Mouse (Mus musculus): ENCODE results near the gene Umod.

Umod gene

GRCm38 (mm10) chr7:119441938-119442337 lies 37.1 kb downstream of the Umod start:
- DNase-seq (ENCODE audit: low spot score in 2 of 2): no peak

- DNase-seq (ENCODE audit: low spot score in 2 of 2): peak; percentile 8 to 49
Observed at GRCm38 (mm10) chr7:119427180-119427616, 51.9 kb downstream of the Umod start.

- no peak for DNase-seq (ENCODE audit: low spot score in 2 of 2)
Observed at GRCm38 (mm10) chr7:119420730-119421129, 58.4 kb downstream of the Umod start.

GRCm38 (mm10) chr7:119418523-119418922 lies 60.6 kb downstream of the Umod start:
- DNase-seq (ENCODE audit: low spot score in 2 of 2): no peak

Data from frontal cortex, postnatal 25 days (tissue).